Mouse (Mus musculus) CH12.LX (cell line): ENCODE results near the gene Sgtb. TPM values are rescaled to one million over a fixed set of nuclear protein-coding genes. Genes with fewer than 3 reads are reported as not detected.

Experiments
- DNase-seq: peaks from one replicate; pipeline ENCODE4 v3.0.0-alpha.2; 2013; ENCODE audit errors: extremely low read depth
- H3K27ac ChIP-seq: 2 replicates; pipeline ENCODE4 v1.5.1; 2012; ENCODE audit warnings: low read depth, mild to moderate bottlenecking, control low read depth, moderate library complexity; ENCODE audit not compliant: insufficient read depth
- H3K27me3 ChIP-seq: replicated peaks from 2 replicates; pipeline ENCODE3; 2012; ENCODE audit warnings: inconsistent platforms
- H3K36me3 ChIP-seq, 2 experiments: replicated peaks in 1 of 2; 2 replicates each; pipeline versions ENCODE3 to v1.6.1; 2012; ENCODE audit warnings: inconsistent platforms in 1 of 2, low read length in 1 of 2, mild to moderate bottlenecking in 1 of 2, mixed read lengths in 1 of 2, moderate library complexity in 1 of 2; ENCODE audit not compliant: control insufficient read depth in 1 of 2, insufficient read depth in 1 of 2
- H3K4me1 ChIP-seq, 2 experiments: 2 replicates each; pipeline ENCODE4 v1.6.1; 2012; ENCODE audit warnings: inconsistent platforms in 1 of 2, moderate library complexity in 1 of 2; ENCODE audit not compliant: insufficient read depth in 2 of 2, control insufficient read depth in 1 of 2
- H3K4me2 ChIP-seq: 2 replicates; pipeline ENCODE4 v1.6.1; 2012; ENCODE audit warnings: low read depth, mild to moderate bottlenecking, control low read depth; ENCODE audit not compliant: poor library complexity, insufficient read depth, severe bottlenecking
- H3K4me3 ChIP-seq, 3 experiments: fragments of 150-350 bp in 1 of 3; sonication (generic) in 1 of 3; replicated peaks in 1 of 3; 2 replicates each; pipeline versions ENCODE3 to v1.5.1; 2011 to 2012; ENCODE audit warnings: low read depth in 2 of 3, low read length in 2 of 3, mild to moderate bottlenecking in 2 of 3, moderate library complexity in 2 of 3, control low read depth in 1 of 3, improper control_type of control experiment in 1 of 3, inconsistent platforms in 1 of 3, mixed read lengths in 1 of 3; ENCODE audit not compliant: poor library complexity in 1 of 3
- H3K79me2 ChIP-seq: replicated peaks from 2 replicates; pipeline ENCODE4 v1.6.1; 2012; ENCODE audit warnings: mild to moderate bottlenecking, moderate library complexity; ENCODE audit not compliant: control insufficient read depth, poor library complexity, insufficient read depth, severe bottlenecking; ENCODE audit errors: extremely low read depth
- H3K9ac ChIP-seq: 2 replicates; pipeline ENCODE4 v1.6.1; 2012; ENCODE audit warnings: low read depth, mild to moderate bottlenecking, control low read depth, moderate library complexity; ENCODE audit not compliant: insufficient read depth
- H3K9me3 ChIP-seq: replicated peaks from 2 replicates; pipeline ENCODE3; 2012; ENCODE audit warnings: low read length, inconsistent platforms, mixed read lengths
- CHD2 ChIP-seq: IDR thresholded peaks from 2 replicates; pipeline ENCODE4 v1.6.1; 2011; ENCODE audit warnings: low read length, improper control_type of control experiment
- CTCF ChIP-seq, 2 experiments: IDR thresholded peaks in 1 of 2; conservative IDR thresholded peaks in 1 of 2; 2 replicates each; pipeline ENCODE4 v1.5.1; 2011 to 2012; ENCODE audit warnings: low read depth in 2 of 2, low read length in 2 of 2, improper control_type of control experiment in 1 of 2, inconsistent platforms in 1 of 2, mild to moderate bottlenecking in 1 of 2, moderate library complexity in 1 of 2
- E2F4 ChIP-seq: IDR thresholded peaks from 2 replicates; pipeline ENCODE4 v1.6.1; 2011; ENCODE audit warnings: low read depth, low read length, improper control_type of control experiment; ENCODE audit not compliant: insufficient replicate concordance
- ELF1 ChIP-seq: IDR thresholded peaks from 2 replicates; pipeline ENCODE4 v1.6.1; 2014; ENCODE audit warnings: low read depth, mild to moderate bottlenecking, inconsistent platforms, low read length, improper control_type of control experiment
- EP300 ChIP-seq: IDR thresholded peaks from 2 replicates; pipeline ENCODE4 v1.6.1; 2011; ENCODE audit warnings: low read length, improper control_type of control experiment
- GABPA ChIP-seq: IDR thresholded peaks from 2 replicates; pipeline ENCODE4 v1.6.1; 2012; ENCODE audit warnings: low read depth, low read length, improper control_type of control experiment, inconsistent platforms; ENCODE audit not compliant: insufficient replicate concordance
- MAFK ChIP-seq: IDR thresholded peaks from 2 replicates; pipeline ENCODE4 v1.6.1; 2011; ENCODE audit warnings: low read length, improper control_type of control experiment; ENCODE audit not compliant: insufficient replicate concordance
- MAX ChIP-seq: IDR thresholded peaks from 2 replicates; pipeline ENCODE4 v1.6.1; 2011; ENCODE audit warnings: low read length, improper control_type of control experiment
- MEF2A ChIP-seq: IDR thresholded peaks from 2 replicates; pipeline ENCODE4 v1.6.1; 2014; ENCODE audit warnings: low read depth, mild to moderate bottlenecking, inconsistent platforms, low read length, improper control_type of control experiment, borderline replicate concordance
- NELFE ChIP-seq: IDR thresholded peaks from 2 replicates; pipeline ENCODE4 v1.6.1; 2011; ENCODE audit warnings: low read depth, low read length, improper control_type of control experiment
- RAD21 ChIP-seq: IDR thresholded peaks from 2 replicates; pipeline ENCODE4 v1.6.1; 2011; ENCODE audit warnings: low read depth, mild to moderate bottlenecking, low read length, improper control_type of control experiment, moderate library complexity
- SMC3 ChIP-seq: IDR thresholded peaks from 2 replicates; pipeline ENCODE4 v1.6.1; 2011; ENCODE audit warnings: low read depth, low read length, improper control_type of control experiment
- ZC3H11A ChIP-seq: IDR thresholded peaks from 2 replicates; pipeline ENCODE4 v1.6.1; 2012; ENCODE audit warnings: low read depth, mild to moderate bottlenecking, inconsistent platforms, low read length, improper control_type of control experiment
- dilution Hi-C: fragments of 300-500 bp; cut with MboI; formaldehyde crosslinking; loops from 2 replicates; pipeline ENCODE4 v1.14.3; 2020; ENCODE audit warnings: low sequenced_read_pairs; ENCODE audit not compliant: extremely low pct_unique_long_range_greater_than_20kb, extremely low pct_ligation_motif_present
- in situ Hi-C: fragments of 300-500 bp; cut with MboI; formaldehyde crosslinking; loops from 3 replicates; pipeline ENCODE4 v1.14.3; 2019; ENCODE audit warnings: low sequenced_read_pairs, low pct_ligation_motif_present, low pct_unique_long_range_greater_than_20kb, mixed read lengths
- polyA plus RNA-seq: library from polyadenylated mRNA; unstranded; fragments of >175 nt; gene quantifications from 2 replicates; pipeline ENCODE4 v1.2.1, GENCODE M21; 2012; ENCODE audit warnings: low read depth; ENCODE audit not compliant: insufficient read length
- total RNA-seq, 2 experiments: library from RNA; depleted of rRNA; stranded (reverse); fragments of 300-350 nt in 1 of 2; fragments of >200 nt in 1 of 2; gene quantifications; 2 replicates each; pipeline ENCODE4 v1.2.3; 2012 to 2014

The Sgtb gene
- total and polyA plus RNA-seq, 3 experiments, result 3.1 to 5.0 (median 3.5) TPM

DNA sequence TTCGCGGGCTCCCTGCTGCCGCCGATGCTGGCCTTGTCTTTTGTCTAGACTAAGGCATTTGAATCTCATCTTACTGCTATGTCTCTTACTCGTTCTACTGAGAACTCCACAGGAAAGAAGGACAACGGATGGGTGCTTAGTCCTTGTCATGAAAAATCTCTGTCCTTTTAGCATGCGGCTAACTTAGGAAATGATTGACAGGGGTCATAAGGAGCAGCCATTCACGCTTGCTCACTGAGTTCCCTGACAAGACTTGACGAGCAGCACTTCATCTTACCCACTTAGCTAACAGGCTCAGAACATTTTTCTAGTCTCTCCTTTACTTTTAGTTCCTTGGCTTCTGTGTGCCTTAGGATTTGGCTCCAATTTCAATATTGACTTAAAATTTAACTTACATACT lies 35.3 kb downstream of the Sgtb start:
- Histone ChIP-seq H3K27ac (no peak overlapping the region), H3K4me1 (peaks cover 0 to 4% of the 10 kb centered on the region in 2 experiments; a peak in 2 of 4 replicates), H3K9ac (no peak overlapping the region), H3K4me2 (no peak overlapping the region), H3K9me3 (no peaks in the 10 kb centered on the region), H3K79me2 (no peaks in the 10 kb centered on the region; the same call in 1 of the 2 replicates), H3K27me3 (no peaks in the 10 kb centered on the region), H3K4me3 (no peak overlapping the region), H3K36me3 (peaks cover 55 to 86% of the 10 kb centered on the region in 2 experiments)
- dilution Hi-C loops (no loop called here), in situ Hi-C loops (no loop called here)
- TF ChIP-seq E2F4 (no peak), MAX (no peak), GABPA (no peak), RAD21 (no peak)
- no peak for DNase-seq

DNA sequence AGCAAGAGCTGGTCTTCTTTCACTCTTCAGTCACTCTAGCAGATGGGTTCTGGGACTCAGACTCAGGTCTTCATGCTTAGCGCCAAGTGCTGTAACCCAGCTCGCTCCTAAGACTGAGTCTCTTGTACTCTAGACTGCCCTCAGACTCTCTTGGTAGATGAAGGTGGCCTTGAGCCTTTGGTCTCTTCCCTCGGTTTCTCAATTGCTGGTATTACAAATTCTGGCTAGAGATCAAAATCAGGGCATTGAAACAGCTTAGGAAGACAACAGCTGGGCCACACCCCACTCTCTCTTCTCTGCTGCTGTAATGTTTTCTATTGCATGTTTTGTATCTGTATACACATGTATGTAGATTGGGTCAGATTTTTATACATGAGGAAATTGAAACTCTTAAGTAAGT lies 36.1 kb downstream of the Sgtb start:
- TF ChIP-seq ZC3H11A (no peak), CTCF (conservative IDR thresholded peaks at IDR 0.05 in 1 of 2, IDR thresholded peaks at IDR 0.05 in 1 of 2; ENCODE audit: low read depth in 2 of 2, low read length in 2 of 2) (no peak), MEF2A (no peak), CHD2 (no peak), SMC3 (no peak), NELFE (no peak), RAD21 (no peak), ELF1 (no peak), EP300 (no peak)
- H3K79me2 ChIP-seq, result no peaks in the 10 kb centered on the region; the same call in 1 of the 2 replicates
- no peaks in the 10 kb centered on the region for H3K27me3 ChIP-seq
- H3K9ac ChIP-seq, result no peak overlapping the region
- peaks cover 0 to 4% of the 10 kb centered on the region in 2 experiments; a peak in 2 of 4 replicates for H3K4me1 ChIP-seq
- H3K4me3 ChIP-seq, result no peak overlapping the region
- no peaks in the 10 kb centered on the region for H3K9me3 ChIP-seq
- dilution Hi-C loops (no loop called here), in situ Hi-C loops (no loop called here)
- H3K4me2 ChIP-seq, result no peak overlapping the region
- peaks cover 52 to 82% of the 10 kb centered on the region in 2 experiments for H3K36me3 ChIP-seq
- no peak for DNase-seq
- no peak overlapping the region for H3K27ac ChIP-seq

DNA sequence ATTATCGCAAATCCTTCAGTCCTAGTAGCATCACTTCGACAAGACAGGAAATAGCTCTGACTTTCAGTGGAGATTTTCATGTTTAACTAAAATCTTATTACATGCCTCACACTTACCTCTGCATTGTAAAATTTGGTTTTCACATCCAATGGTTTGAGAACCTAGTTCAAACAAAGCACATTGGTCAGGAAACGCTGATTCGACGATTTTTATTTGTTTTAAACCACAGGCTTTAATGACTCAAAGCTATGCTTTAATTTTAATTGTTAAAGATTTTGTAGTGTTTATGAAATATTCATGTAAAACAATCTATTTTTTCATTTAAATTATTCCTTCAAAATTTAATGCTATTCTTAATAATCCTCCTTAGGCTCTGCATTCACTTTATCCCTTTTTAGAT lies 44.6 kb downstream of the Sgtb start:
- in situ Hi-C loops, result no loop called here
- Histone ChIP-seq H3K27ac (no peak overlapping the region), H3K27me3 (no peaks in the 10 kb centered on the region), H3K4me1 (no peaks in the 10 kb centered on the region; a peak in 1 of 4 replicates), H3K79me2 (no peaks in the 10 kb centered on the region), H3K36me3 (peaks cover 29 to 60% of the 10 kb centered on the region in 2 experiments), H3K9me3 (no peaks in the 10 kb centered on the region), H3K9ac (no peak overlapping the region), H3K4me2 (no peak overlapping the region), H3K4me3 (no peak overlapping the region)
- DNase-seq, result no peak
- dilution Hi-C loops, result no loop called here
- TF ChIP-seq MAFK (peak; percentile 95), GABPA (no peak)
